Mouse (Mus musculus): Measurements from ENCODE around the gene Map4k3. TPM values are rescaled to one million over a fixed set of nuclear protein-coding genes. Genes with fewer than 3 reads are reported as not detected.
"Not testable (repeated sequence)": the region's sequence is repeated elsewhere in the genome, so short reads cannot be mapped to it uniquely, and the experiment has no call there.

Map4k3 gene
- polyA plus RNA-seq (2016; fragmentation: Nextera tagmentation; extraction: Ambion mirVana): 16.0 and 18.1 TPM in 2 replicates

- Histone ChIP-seq H3K36me3 (peaks cover 10% of the 10 kb centered on the region; the same call in 1 of the 2 replicates), H3K4me1 (replicated peaks) (peaks cover 26% of the 10 kb centered on the region), H3K4me3 (peak within 1 kb of the TSS; percentile 73), H3K27me3 (ENCODE audit: insufficient read depth, poor library complexity, severe bottlenecking) (no peaks in the 10 kb centered on the region), H3K9me3 (no peaks in the 10 kb centered on the region), H3K27ac (peak within 1 kb of the TSS; percentile 98)
- peak; percentile 87 for DNase-seq (ENCODE audit: low spot score)
- WGBS: under 1% methylated on average over 63 of the region's 64 CpGs
Measured at GRCm38 (mm10) chr17:80728062-80728858, at the start of gene Map4k3. TSS of gene Map4k3 (minus strand) at chr17:80728485.

- no peak for DNase-seq (ENCODE audit: low spot score)
- Histone ChIP-seq H3K4me3 (no peak overlapping the region), H3K27me3 (ENCODE audit: insufficient read depth, poor library complexity, severe bottlenecking) (no peaks in the 10 kb centered on the region), H3K9me3 (no peaks in the 10 kb centered on the region), H3K27ac (no peak overlapping the region), H3K4me1 (replicated peaks) (peaks cover 8% of the 10 kb centered on the region; the same call in 1 of the 2 replicates), H3K36me3 (no peaks in the 10 kb centered on the region)
- WGBS: 86% methylated on average over 1 of the region's 1 CpGs
Measured at GRCm38 (mm10) chr17:80777581-80777980, 49.3 kb upstream of the Map4k3 start.

GRCm38 (mm10) chr17:80775178-80775788 lies 47.0 kb upstream of the Map4k3 start:
- no peak overlapping the region for H3K27ac ChIP-seq
- H3K4me3 ChIP-seq: no peak overlapping the region
- DNase-seq (ENCODE audit: low spot score): no peak
- no peaks in the 10 kb centered on the region for H3K4me1 ChIP-seq (replicated peaks)
- no peaks in the 10 kb centered on the region for H3K9me3 ChIP-seq
- no peaks in the 10 kb centered on the region for H3K36me3 ChIP-seq
- 89% methylated on average over 8 of the region's 8 CpGs for WGBS
- no peaks in the 10 kb centered on the region for H3K27me3 ChIP-seq (ENCODE audit: insufficient read depth, poor library complexity, severe bottlenecking)

- Histone ChIP-seq H3K27me3 (ENCODE audit: insufficient read depth, poor library complexity, severe bottlenecking) (no peaks in the 10 kb centered on the region), H3K36me3 (no peaks in the 10 kb centered on the region), H3K4me3 (no peak overlapping the region), H3K9me3 (0 out of 2 replicates have a peak, but pooled peaks cover 3% of the 10 kb centered on the region), H3K4me1 (replicated peaks) (no peaks in the 10 kb centered on the region), H3K27ac (no peak overlapping the region)
- DNase-seq (ENCODE audit: low spot score): no peak
- 82% methylated on average over 14 of the region's 14 CpGs for WGBS
Measured at GRCm38 (mm10) chr17:80772545-80773453, 44.5 kb upstream of the Map4k3 start.

- WGBS: 78% methylated on average over 1 of the region's 1 CpGs
- Histone ChIP-seq H3K4me1 (replicated peaks) (no peaks in the 10 kb centered on the region), H3K27ac (no peak overlapping the region), H3K36me3 (no peaks in the 10 kb centered on the region), H3K9me3 (0 out of 2 replicates have a peak, but pooled peaks cover 3% of the 10 kb centered on the region), H3K27me3 (ENCODE audit: insufficient read depth, poor library complexity, severe bottlenecking) (no peaks in the 10 kb centered on the region), H3K4me3 (no peak overlapping the region)
- no peak for DNase-seq (ENCODE audit: low spot score)
Measured at GRCm38 (mm10) chr17:80770065-80770464, 41.8 kb upstream of the Map4k3 start.

- 76% methylated on average over 2 of the region's 2 CpGs for WGBS
- H3K27me3 ChIP-seq (ENCODE audit: insufficient read depth, poor library complexity, severe bottlenecking): no peaks in the 10 kb centered on the region
Measured at GRCm38 (mm10) chr17:80765204-80765603, 36.9 kb upstream of the Map4k3 start.

GRCm38 (mm10) chr17:80763065-80763681 lies 34.9 kb upstream of the Map4k3 start:
- no peak overlapping the region for H3K4me3 ChIP-seq
- no peak for DNase-seq (ENCODE audit: low spot score)
- H3K36me3 ChIP-seq: no peaks in the 10 kb centered on the region
- H3K9me3 ChIP-seq: no peaks in the 10 kb centered on the region
- H3K27me3 ChIP-seq (ENCODE audit: insufficient read depth, poor library complexity, severe bottlenecking): no peaks in the 10 kb centered on the region
- no peak overlapping the region for H3K27ac ChIP-seq
- WGBS: 85% methylated on average over 11 of the region's 11 CpGs
- H3K4me1 ChIP-seq (replicated peaks): no peaks in the 10 kb centered on the region

More at GRCm38 (mm10) chr17:80765204-80765603, 36.9 kb upstream of the Map4k3 start:
- Histone ChIP-seq H3K27ac (no peak overlapping the region), H3K4me3 (no peak overlapping the region), H3K36me3 (no peaks in the 10 kb centered on the region), H3K4me1 (replicated peaks) (no peaks in the 10 kb centered on the region), H3K9me3 (0 out of 2 replicates have a peak, but pooled peaks cover 2% of the 10 kb centered on the region)
- DNase-seq (ENCODE audit: low spot score): no peak

- H3K4me3 ChIP-seq: no peak overlapping the region
- no peaks in the 10 kb centered on the region for H3K27me3 ChIP-seq (ENCODE audit: insufficient read depth, poor library complexity, severe bottlenecking)
- no peaks in the 10 kb centered on the region for H3K4me1 ChIP-seq (replicated peaks)
- no peaks in the 10 kb centered on the region for H3K36me3 ChIP-seq
- DNase-seq (ENCODE audit: low spot score): no peak
- no peak overlapping the region for H3K27ac ChIP-seq
- WGBS: 80% methylated on average over 9 of the region's 9 CpGs
- no peaks in the 10 kb centered on the region for H3K9me3 ChIP-seq
Measured at GRCm38 (mm10) chr17:80762391-80763040, 34.2 kb upstream of the Map4k3 start.

GRCm38 (mm10) chr17:80761191-80761590 lies 32.9 kb upstream of the Map4k3 start:
- not testable (repeated sequence) for H3K9me3 ChIP-seq; H3K27me3 ChIP-seq (ENCODE audit: insufficient read depth, poor library complexity, severe bottlenecking); H3K27ac ChIP-seq; H3K36me3 ChIP-seq; DNase-seq (ENCODE audit: low spot score); H3K4me3 ChIP-seq; H3K4me1 ChIP-seq (replicated peaks)
- 90% methylated on average over 8 of the region's 8 CpGs for WGBS

- no peak for DNase-seq (ENCODE audit: low spot score)
- WGBS: 89% methylated on average over 16 of the region's 16 CpGs
- no peak overlapping the region for H3K27ac ChIP-seq
- no peaks in the 10 kb centered on the region for H3K9me3 ChIP-seq
- H3K4me1 ChIP-seq (replicated peaks): no peaks in the 10 kb centered on the region
- H3K27me3 ChIP-seq (ENCODE audit: insufficient read depth, poor library complexity, severe bottlenecking): no peaks in the 10 kb centered on the region
- no peaks in the 10 kb centered on the region for H3K36me3 ChIP-seq
- H3K4me3 ChIP-seq: no peak overlapping the region
Measured at GRCm38 (mm10) chr17:80760344-80761145, 32.3 kb upstream of the Map4k3 start.

GRCm38 (mm10) chr17:80756043-80756442 lies 27.8 kb upstream of the Map4k3 start:
- no peaks in the 10 kb centered on the region for H3K27me3 ChIP-seq (ENCODE audit: insufficient read depth, poor library complexity, severe bottlenecking)
- no peaks in the 10 kb centered on the region for H3K4me1 ChIP-seq (replicated peaks)
- no peak overlapping the region for H3K4me3 ChIP-seq
- no peaks in the 10 kb centered on the region for H3K36me3 ChIP-seq
- 86% methylated on average over 5 of the region's 5 CpGs for WGBS
- DNase-seq (ENCODE audit: low spot score): no peak
- H3K9me3 ChIP-seq: no peaks in the 10 kb centered on the region
- no peak overlapping the region for H3K27ac ChIP-seq

All from hindbrain, embryonic 10.5 days (tissue).